In genomic region chr2:139494629-139495028, GRCm38 (mm10) we compare ENCODE assay signal across 24 mouse cellular contexts. TPM values are rescaled to one million over a fixed set of nuclear protein-coding genes. Genes with fewer than 3 reads are reported as not detected.
DNase-seq lines count a peak whose midpoint lies in the region; ATAC-seq lines count a peak whose summit lies in the region.
"Had no signal": no experiment of that assay in that cellular context is flagged by ENCODE, and none has a peak within 500 bp of the region (broad histone marks: within the 10 kb centered on the region; RNA-seq: fewer than 3 reads in every experiment).

No protein-coding gene starts in this region.

- no peaks in the 10 kb centered on the region for H3K36me3 ChIP-seq in lung, embryonic 16.5 days (ENCODE audit: control insufficient read depth, insufficient read depth, low read length)
- H3K36me3 ChIP-seq in stomach, embryonic 16.5 days (ENCODE audit: control insufficient read depth, insufficient read depth, low read length): no peaks in the 10 kb centered on the region
- H3K36me3 ChIP-seq: G1E; heart, embryonic 12.5 days had no signal

- H3K9me3 ChIP-seq in lung, embryonic 16.5 days (ENCODE audit: control insufficient read depth, low read length): no peaks in the 10 kb centered on the region
- H3K9me3 ChIP-seq in stomach, embryonic 16.5 days (replicated peaks; ENCODE audit: control insufficient read depth, low read length): no peaks in the 10 kb centered on the region
- H3K9me3 ChIP-seq: G1E; heart, embryonic 12.5 days had no signal

- ATAC-seq in lung, embryonic 16.5 days (ENCODE audit: low read depth): no peak
- ATAC-seq in stomach, embryonic 16.5 days (ENCODE audit: insufficient read depth, low FRiP score): no peak
- ATAC-seq: hindbrain, postnatal 0 days; liver, postnatal 0 days had no signal

- H3K4me3 ChIP-seq in lung, embryonic 16.5 days (ENCODE audit: low read length): no peak overlapping the region
- H3K4me3 ChIP-seq in stomach, embryonic 16.5 days (replicated peaks; ENCODE audit: low read length): peak overlapping the region; percentile 31
- H3K4me3 ChIP-seq: heart, embryonic 12.5 days; layer of hippocampus, adult 2 months had no signal

- 14% methylated on average over 5 of the region's 5 CpGs for WGBS in lung, embryonic 16.5 days
- 29% methylated on average over 5 of the region's 5 CpGs for WGBS in stomach, embryonic 16.5 days

- no peak for DNase-seq in lung, postnatal 10 days
- DNase-seq in embryo, embryonic 9.5 days (ENCODE audit: extremely low spot score): peak; percentile 39
- DNase-seq in forelimb bud, embryonic 11.5 days (ENCODE audit: low read depth, low spot score): peak; percentile 3
- DNase-seq in heart, postnatal 36 days: no peak
- DNase-seq in gastrocnemius, postnatal 25 days: no peak
- no peak for DNase-seq in adrenal gland, postnatal 36 days
- DNase-seq: adrenal gland, postnatal 14 days; cerebellum, adult 2 months; kidney, adult 18-20 months; liver; liver, postnatal 0 days; midbrain, embryonic 14.5 days had no signal

- no peaks in the 10 kb centered on the region for H3K27me3 ChIP-seq in lung, embryonic 16.5 days (ENCODE audit: control insufficient read depth, insufficient read depth, low read depth, low read length)
- no peaks in the 10 kb centered on the region for H3K27me3 ChIP-seq in stomach, embryonic 16.5 days (ENCODE audit: control insufficient read depth, insufficient read depth, low read length)
- H3K27me3 ChIP-seq: heart, embryonic 12.5 days had no signal

- no peaks in the 10 kb centered on the region for H3K4me1 ChIP-seq in lung, embryonic 16.5 days (replicated peaks; ENCODE audit: control insufficient read depth, insufficient read depth, low read length)
- no peaks in the 10 kb centered on the region for H3K4me1 ChIP-seq in stomach, embryonic 16.5 days (ENCODE audit: control insufficient read depth, insufficient read depth, low read length)
- H3K4me1 ChIP-seq: heart, embryonic 12.5 days had no signal

- no peak overlapping the region for H3K9ac ChIP-seq in lung, embryonic 16.5 days (ENCODE audit: low read length)
- no peak overlapping the region for H3K9ac ChIP-seq in stomach, embryonic 16.5 days (ENCODE audit: low read length)
- H3K9ac ChIP-seq: heart, embryonic 12.5 days; liver, postnatal 0 days had no signal

- intact Hi-C loops in heart, postnatal 36 days (cut with DNase I): no loop called here

- 0 out of 2 replicates have a peak overlapping the region, but pooled peaks have one; percentile 16 for H3K4me2 ChIP-seq in lung, embryonic 16.5 days (ENCODE audit: low read depth, low read length)
- H3K4me2 ChIP-seq in stomach, embryonic 16.5 days (ENCODE audit: low read depth, low read length): no peak overlapping the region
- H3K4me2 ChIP-seq: heart, embryonic 12.5 days had no signal

- H3K27ac ChIP-seq in lung, embryonic 16.5 days (ENCODE audit: low read length): no peak overlapping the region
- H3K27ac ChIP-seq in stomach, embryonic 16.5 days (ENCODE audit: low read length): no peak overlapping the region
- H3K27ac ChIP-seq: hindbrain, postnatal 0 days; layer of hippocampus, adult 2 months; macrophage had no signal

RNA-seq across cellular contexts. Expression of gene Sptlc3, which starts 0.9 kb away (rescaled TPM):
- 1.8 and 2.4 TPM in 2 replicates for polyA plus RNA-seq in lung, embryonic 16.5 days (2015; fragmentation: Nextera tagmentation; extraction: Ambion mirVana)
- 14.1 and 20.7 TPM in 2 replicates for polyA plus RNA-seq in stomach, embryonic 16.5 days (2015; fragmentation: Nextera tagmentation; extraction: Ambion mirVana)
- not detected for total RNA-seq in heart, postnatal 36 days (2021)
- total RNA-seq in gastrocnemius, postnatal 25 days (2021): not detected
- under 1 TPM in 1 of 2 experiments, not detected in 1; 0.13 TPM for total RNA-seq in adrenal gland, postnatal 36 days (2021)
- total RNA-seq: adrenal gland, postnatal 14 days; gastrocnemius, postnatal 4 days; heart, postnatal 25 days; hindbrain, postnatal 0 days; layer of hippocampus, adult 2 months; left cerebral cortex, adult 8-10 months; neutrophil, adult 5-6 weeks had no signal
- polyA plus RNA-seq: cerebellum, adult 2 months; frontal cortex, adult 2 months; G1E; liver, postnatal 0 days; macrophage; midbrain, embryonic 14.5 days had no signal

Comparison
In these comparisons a context has a peak if more than half of its experiments do, and no peak if none do; other contexts are left out.
1. DNase-seq: peak in embryo, embryonic 9.5 days (single experiment) and forelimb bud, embryonic 11.5 days (single experiment); none in lung, postnatal 10 days (single experiment), heart, postnatal 36 days (0 of 2), gastrocnemius, postnatal 25 days (single experiment) and adrenal gland, postnatal 36 days (0 of 2).